Mouse (Mus musculus): ENCODE data around the gene Pemt. TPM values are rescaled to one million over a fixed set of nuclear protein-coding genes. Genes with fewer than 3 reads are reported as not detected.

Pemt gene
- polyA plus RNA-seq, 1 experiment from 2014 or later = 7.7 TPM

DNA sequence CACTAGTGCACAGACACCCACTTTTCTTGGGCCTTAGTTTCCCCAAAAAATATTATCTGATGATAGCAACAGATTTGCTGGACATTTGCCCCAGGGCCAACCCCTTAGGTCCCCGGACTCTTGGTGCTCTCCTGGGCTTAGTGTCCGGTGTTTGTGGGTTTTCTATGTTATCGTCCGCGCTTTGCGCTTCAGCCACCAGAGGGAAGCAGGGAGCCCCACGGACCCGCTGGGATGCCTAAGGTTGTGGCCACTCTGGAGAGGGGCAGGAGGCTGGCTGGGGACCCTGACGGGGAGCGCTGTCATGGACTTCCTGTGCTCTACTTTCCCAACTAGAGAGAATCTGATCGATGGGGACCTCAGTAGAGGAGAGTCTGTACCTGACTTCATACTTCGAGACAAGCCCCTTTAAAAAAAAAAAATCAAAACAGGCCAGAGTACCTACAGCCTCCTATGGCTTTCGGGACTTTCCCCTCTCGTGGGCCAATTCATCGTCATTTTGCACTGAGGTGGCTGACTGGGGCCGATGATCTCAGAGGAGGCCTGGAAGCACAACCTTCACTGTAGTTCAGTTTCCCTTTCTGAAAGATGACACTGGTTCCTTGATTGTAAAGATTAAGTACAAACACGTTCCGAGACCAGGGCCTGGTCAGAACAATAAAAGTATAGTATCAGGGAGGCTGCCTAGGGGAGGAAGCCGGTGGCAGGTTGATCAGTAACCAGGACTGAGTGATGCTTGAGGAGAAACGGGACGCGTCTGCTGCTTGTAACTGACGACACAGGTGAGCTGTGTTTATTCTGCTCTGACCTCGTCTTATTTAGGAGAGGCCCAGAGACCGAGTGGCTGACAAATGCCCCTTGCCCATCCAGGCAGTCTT lies 80.8 kb downstream of the Pemt start:
- Histone ChIP-seq H3K9ac (peak overlapping the region; percentile 43; the same call in 1 of the 2 replicates), H3K9me3 (ENCODE audit: control insufficient read depth, low read length) (no peaks in the 10 kb centered on the region), H3K4me1 (replicated peaks; ENCODE audit: control insufficient read depth, insufficient read depth, low read length) (peaks cover 23% of the 10 kb centered on the region), H3K4me2 (replicated peaks) (peak overlapping the region; percentile 88), H3K27ac (no peak overlapping the region), H3K4me3 (replicated peaks; ENCODE audit: low read length) (peak overlapping the region; percentile 38), H3K27me3 (ENCODE audit: control insufficient read depth, insufficient read depth, low read length) (peaks cover 29% of the 10 kb centered on the region), H3K36me3 (replicated peaks; ENCODE audit: control insufficient read depth, insufficient read depth) (peaks cover 18% of the 10 kb centered on the region)
- peak; percentile 79 for DNase-seq (ENCODE audit: low spot score)
- ATAC-seq (ENCODE audit: low FRiP score) = peak; percentile 54; the same call in 1 of the 2 replicates
- 26% methylated on average over 25 of the region's 25 CpGs for WGBS

- H3K9me3 ChIP-seq (ENCODE audit: control insufficient read depth, low read length) = no peaks in the 10 kb centered on the region
- peak within 1 kb of the TSS; percentile 38 for H3K4me3 ChIP-seq (replicated peaks; ENCODE audit: low read length)
- under 1% methylated on average over 28 of the region's 28 CpGs for WGBS
- H3K4me1 ChIP-seq (replicated peaks; ENCODE audit: control insufficient read depth, insufficient read depth, low read length) = peaks cover 23% of the 10 kb centered on the region
- DNase-seq (ENCODE audit: low spot score) (peak; percentile 31), ATAC-seq (ENCODE audit: low FRiP score) (peak; percentile 64; the same call in 1 of the 2 replicates)
- H3K4me2 ChIP-seq (replicated peaks) = peak within 1 kb of the TSS; percentile 88
- H3K27me3 ChIP-seq (ENCODE audit: control insufficient read depth, insufficient read depth, low read length) = peaks cover 29% of the 10 kb centered on the region
- H3K36me3 ChIP-seq (replicated peaks; ENCODE audit: control insufficient read depth, insufficient read depth) = peaks cover 19% of the 10 kb centered on the region
- H3K27ac ChIP-seq = no peak within 1 kb of the TSS
- H3K9ac ChIP-seq = peak within 1 kb of the TSS; percentile 43
Observed at GRCm38 (mm10) chr11:59964818-59965217, 81.5 kb downstream of the Pemt start, which contains the start of gene Rasd1. Rasd1 (minus strand) TSS chr11:59964944.

GRCm38 (mm10) chr11:59964163-59964758 lies 82.0 kb downstream of the Pemt start:
- ATAC-seq (ENCODE audit: low FRiP score) = no peak
- peaks cover 29% of the 10 kb centered on the region for H3K27me3 ChIP-seq (ENCODE audit: control insufficient read depth, insufficient read depth, low read length)

DNA sequence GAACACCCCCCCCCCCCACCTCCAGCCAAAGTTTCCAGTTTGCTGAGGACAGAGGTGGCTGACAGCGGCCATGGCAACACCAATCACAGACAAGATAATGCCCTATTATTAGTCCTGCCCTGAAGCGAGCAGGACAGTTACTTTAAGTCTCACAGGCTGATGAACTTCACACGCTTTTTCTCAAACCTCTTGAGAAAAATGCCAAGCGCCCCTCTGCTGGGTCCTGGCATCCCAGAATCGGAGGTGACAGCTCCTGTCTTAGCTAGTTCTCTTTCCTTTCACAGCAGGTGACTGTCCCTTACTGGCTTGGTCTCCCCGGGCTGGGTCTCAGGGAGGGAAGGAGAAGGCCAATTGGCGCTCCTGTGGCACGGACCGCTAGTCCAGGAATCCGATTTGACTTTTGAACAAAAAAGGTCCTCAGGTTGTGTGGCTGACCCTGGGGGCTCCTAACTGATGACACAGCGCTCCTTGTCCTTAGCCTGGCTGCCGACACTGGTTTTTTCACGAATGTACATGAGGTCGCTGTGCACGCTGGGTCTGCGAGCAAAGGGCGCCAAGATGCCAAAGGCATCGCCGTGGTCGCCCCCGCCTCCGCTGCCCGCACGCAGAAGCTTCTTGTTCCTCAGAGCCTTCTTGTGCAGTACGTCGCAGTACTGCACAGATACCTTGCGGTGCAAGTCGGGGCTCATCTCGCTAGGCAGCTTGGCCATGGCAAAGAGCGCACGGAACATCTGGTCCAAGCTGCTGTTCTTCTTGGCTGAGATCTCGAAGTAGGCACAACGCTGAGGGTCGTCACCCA lies 82.7 kb downstream of the Pemt start:
- H3K4me2 ChIP-seq (replicated peaks) = peak overlapping the region; percentile 88
- 7% methylated on average over 34 of the region's 34 CpGs for WGBS
- no peak overlapping the region for H3K27ac ChIP-seq
- H3K9me3 ChIP-seq (ENCODE audit: control insufficient read depth, low read length) = no peaks in the 10 kb centered on the region
- H3K9ac ChIP-seq = peak overlapping the region; percentile 35
- peak overlapping the region; percentile 38 for H3K4me3 ChIP-seq (replicated peaks; ENCODE audit: low read length)
- peaks cover 19% of the 10 kb centered on the region for H3K36me3 ChIP-seq (replicated peaks; ENCODE audit: control insufficient read depth, insufficient read depth)
- peaks cover 23% of the 10 kb centered on the region for H3K4me1 ChIP-seq (replicated peaks; ENCODE audit: control insufficient read depth, insufficient read depth, low read length)
- peaks cover 29% of the 10 kb centered on the region for H3K27me3 ChIP-seq (ENCODE audit: control insufficient read depth, insufficient read depth, low read length)
- ATAC-seq (ENCODE audit: low FRiP score) = no peak
- peak; percentile 32 for DNase-seq (ENCODE audit: low spot score)

More at GRCm38 (mm10) chr11:59964163-59964758, 82.0 kb downstream of the Pemt start:
- Histone ChIP-seq H3K36me3 (replicated peaks; ENCODE audit: control insufficient read depth, insufficient read depth) (peaks cover 19% of the 10 kb centered on the region), H3K9me3 (ENCODE audit: control insufficient read depth, low read length) (no peaks in the 10 kb centered on the region), H3K4me3 (replicated peaks; ENCODE audit: low read length) (peak overlapping the region; percentile 38), H3K27ac (no peak overlapping the region), H3K9ac (peak overlapping the region; percentile 43), H3K4me1 (replicated peaks; ENCODE audit: control insufficient read depth, insufficient read depth, low read length) (peaks cover 23% of the 10 kb centered on the region), H3K4me2 (replicated peaks) (peak overlapping the region; percentile 88)
- WGBS = 2% methylated on average over 33 of the region's 33 CpGs
- peak; percentile 32 for DNase-seq (ENCODE audit: low spot score)

DNA sequence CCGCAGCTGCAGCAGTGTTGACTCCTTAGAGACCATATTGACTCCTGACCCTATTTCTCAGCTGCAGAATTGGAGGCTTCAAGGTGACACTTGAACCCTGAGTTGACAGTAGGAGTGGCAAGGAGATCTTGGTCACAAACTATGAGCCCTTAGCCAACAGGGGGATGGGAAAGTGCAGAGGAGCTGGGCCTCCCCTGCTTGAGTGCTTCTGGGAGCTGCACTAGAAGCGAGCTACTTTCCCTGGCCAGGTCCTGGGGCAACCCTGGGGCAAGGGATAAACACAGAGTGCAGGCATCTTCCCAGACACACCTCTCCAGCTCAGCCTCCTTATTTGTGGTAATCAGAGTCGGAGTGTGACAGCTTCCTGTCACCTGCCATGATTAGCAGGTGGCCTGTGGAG lies 83.7 kb downstream of the Pemt start:
- no peak overlapping the region for H3K4me3 ChIP-seq (replicated peaks; ENCODE audit: low read length)
- peaks cover 29% of the 10 kb centered on the region for H3K27me3 ChIP-seq (ENCODE audit: control insufficient read depth, insufficient read depth, low read length)
- H3K27ac ChIP-seq = no peak overlapping the region
- ATAC-seq (ENCODE audit: low FRiP score) (no peak), DNase-seq (ENCODE audit: low spot score) (no peak)
- peaks cover 23% of the 10 kb centered on the region for H3K4me1 ChIP-seq (replicated peaks; ENCODE audit: control insufficient read depth, insufficient read depth, low read length)
- WGBS = 71% methylated on average over 3 of the region's 3 CpGs
- H3K4me2 ChIP-seq (replicated peaks) = no peak overlapping the region
- H3K9ac ChIP-seq = no peak overlapping the region
- H3K9me3 ChIP-seq (ENCODE audit: control insufficient read depth, low read length) = no peaks in the 10 kb centered on the region
- H3K36me3 ChIP-seq (replicated peaks; ENCODE audit: control insufficient read depth, insufficient read depth) = peaks cover 19% of the 10 kb centered on the region

DNA sequence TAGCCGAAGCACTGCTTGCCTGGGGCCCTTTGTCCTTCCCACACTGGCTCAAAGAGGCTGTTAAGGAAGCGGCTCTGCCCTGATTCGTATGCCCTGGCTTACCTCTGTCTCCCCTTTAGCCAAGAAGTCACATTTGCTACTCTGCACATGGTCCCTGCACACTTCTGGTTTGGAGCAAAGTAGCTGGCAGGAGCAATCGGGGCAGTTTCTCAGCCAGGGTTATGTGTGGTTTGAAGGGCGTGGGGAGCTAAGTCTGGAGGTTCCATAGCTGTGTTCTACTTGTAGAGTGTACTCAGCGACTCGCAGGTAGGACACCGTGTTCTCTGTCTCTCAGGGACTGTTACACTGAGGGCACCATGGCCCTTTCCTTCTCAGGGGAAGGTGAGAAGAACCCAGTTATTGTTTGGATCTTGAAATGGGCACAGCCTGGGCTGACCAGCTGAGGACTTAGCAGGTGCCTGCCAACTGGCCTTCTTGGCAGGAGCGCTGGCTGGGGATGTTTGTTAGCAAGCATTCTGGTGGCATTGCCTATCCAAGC lies 84.9 kb downstream of the Pemt start:
- ATAC-seq (ENCODE audit: low FRiP score) (no peak), DNase-seq (ENCODE audit: low spot score) (no peak)
- H3K36me3 ChIP-seq (replicated peaks; ENCODE audit: control insufficient read depth, insufficient read depth) = peaks cover 19% of the 10 kb centered on the region
- H3K4me2 ChIP-seq (replicated peaks) = no peak overlapping the region
- WGBS = 92% methylated on average over 9 of the region's 9 CpGs
- H3K27ac ChIP-seq = no peak overlapping the region
- H3K9me3 ChIP-seq (ENCODE audit: control insufficient read depth, low read length) = no peaks in the 10 kb centered on the region
- peaks cover 29% of the 10 kb centered on the region for H3K27me3 ChIP-seq (ENCODE audit: control insufficient read depth, insufficient read depth, low read length)
- peaks cover 23% of the 10 kb centered on the region for H3K4me1 ChIP-seq (replicated peaks; ENCODE audit: control insufficient read depth, insufficient read depth, low read length)
- no peak overlapping the region for H3K4me3 ChIP-seq (replicated peaks; ENCODE audit: low read length)
- no peak overlapping the region for H3K9ac ChIP-seq

DNA sequence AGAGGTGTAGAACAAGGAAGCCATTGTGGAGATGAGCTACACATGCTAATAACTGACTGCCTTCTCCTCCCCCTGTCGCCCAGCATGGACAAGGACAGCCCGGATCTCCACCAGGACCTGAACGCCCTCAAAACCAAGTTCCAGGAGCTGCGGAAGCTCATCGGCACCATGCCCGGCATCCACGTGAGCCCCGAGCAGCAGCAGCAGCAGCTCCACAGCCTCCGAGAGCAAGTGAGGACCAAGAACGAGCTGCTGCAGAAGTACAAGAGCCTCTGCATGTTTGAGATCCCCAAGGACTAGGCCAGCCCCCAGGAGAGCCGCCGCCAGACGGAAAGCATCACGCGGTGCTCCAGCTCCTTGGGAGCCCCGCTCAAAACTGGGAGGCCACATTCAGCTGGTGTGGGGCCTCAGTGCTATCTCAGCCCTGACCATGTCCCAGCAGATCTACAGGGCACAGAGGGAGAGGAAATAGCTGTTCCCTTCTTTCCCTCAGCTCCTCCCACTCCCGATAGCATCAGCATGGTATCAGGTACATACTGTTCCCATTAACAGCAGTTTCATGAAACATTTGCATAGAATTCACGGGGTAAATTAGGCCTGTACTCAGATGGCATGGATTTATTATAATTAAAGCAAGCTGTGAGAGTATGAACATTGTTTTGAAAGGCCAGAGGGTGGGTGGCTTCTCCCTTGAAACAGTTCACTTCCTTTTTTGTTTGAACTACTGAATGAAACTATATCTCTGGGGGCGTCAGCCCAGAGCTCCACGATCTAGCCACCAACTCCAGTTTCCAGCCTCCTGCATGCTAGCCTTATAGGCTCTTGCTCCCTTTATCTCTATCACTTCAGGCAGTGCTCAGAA lies 85.6 kb downstream of the Pemt start:
- H3K4me1 ChIP-seq (replicated peaks; ENCODE audit: control insufficient read depth, insufficient read depth, low read length) = peaks cover 23% of the 10 kb centered on the region
- H3K9me3 ChIP-seq (ENCODE audit: control insufficient read depth, low read length) = no peaks in the 10 kb centered on the region
- DNase-seq (ENCODE audit: low spot score) (no peak), ATAC-seq (ENCODE audit: low FRiP score) (no peak)
- H3K9ac ChIP-seq = no peak overlapping the region
- H3K4me2 ChIP-seq (replicated peaks) = no peak overlapping the region
- H3K27ac ChIP-seq = no peak overlapping the region
- no peak overlapping the region for H3K4me3 ChIP-seq (replicated peaks; ENCODE audit: low read length)
- H3K36me3 ChIP-seq (replicated peaks; ENCODE audit: control insufficient read depth, insufficient read depth) = peaks cover 19% of the 10 kb centered on the region
- 89% methylated on average over 20 of the region's 20 CpGs for WGBS
- peaks cover 29% of the 10 kb centered on the region for H3K27me3 ChIP-seq (ENCODE audit: control insufficient read depth, insufficient read depth, low read length)

GRCm38 (mm10) chr11:59959453-59959852 lies 86.8 kb downstream of the Pemt start:
- Histone ChIP-seq H3K36me3 (replicated peaks; ENCODE audit: control insufficient read depth, insufficient read depth) (peaks cover 19% of the 10 kb centered on the region), H3K4me1 (replicated peaks; ENCODE audit: control insufficient read depth, insufficient read depth, low read length) (peaks cover 14% of the 10 kb centered on the region), H3K27ac (no peak overlapping the region), H3K4me3 (replicated peaks; ENCODE audit: low read length) (no peak overlapping the region), H3K4me2 (replicated peaks) (no peak overlapping the region), H3K9me3 (ENCODE audit: control insufficient read depth, low read length) (no peaks in the 10 kb centered on the region), H3K27me3 (ENCODE audit: control insufficient read depth, insufficient read depth, low read length) (peaks cover 21% of the 10 kb centered on the region), H3K9ac (no peak overlapping the region)
- ATAC-seq (ENCODE audit: low FRiP score) = no peak
- WGBS = 82% methylated on average over 4 of the region's 4 CpGs
- no peak for DNase-seq (ENCODE audit: low spot score)
